7 mouse cellular contexts compared by ENCODE assay signal in the genomic region with DNA sequence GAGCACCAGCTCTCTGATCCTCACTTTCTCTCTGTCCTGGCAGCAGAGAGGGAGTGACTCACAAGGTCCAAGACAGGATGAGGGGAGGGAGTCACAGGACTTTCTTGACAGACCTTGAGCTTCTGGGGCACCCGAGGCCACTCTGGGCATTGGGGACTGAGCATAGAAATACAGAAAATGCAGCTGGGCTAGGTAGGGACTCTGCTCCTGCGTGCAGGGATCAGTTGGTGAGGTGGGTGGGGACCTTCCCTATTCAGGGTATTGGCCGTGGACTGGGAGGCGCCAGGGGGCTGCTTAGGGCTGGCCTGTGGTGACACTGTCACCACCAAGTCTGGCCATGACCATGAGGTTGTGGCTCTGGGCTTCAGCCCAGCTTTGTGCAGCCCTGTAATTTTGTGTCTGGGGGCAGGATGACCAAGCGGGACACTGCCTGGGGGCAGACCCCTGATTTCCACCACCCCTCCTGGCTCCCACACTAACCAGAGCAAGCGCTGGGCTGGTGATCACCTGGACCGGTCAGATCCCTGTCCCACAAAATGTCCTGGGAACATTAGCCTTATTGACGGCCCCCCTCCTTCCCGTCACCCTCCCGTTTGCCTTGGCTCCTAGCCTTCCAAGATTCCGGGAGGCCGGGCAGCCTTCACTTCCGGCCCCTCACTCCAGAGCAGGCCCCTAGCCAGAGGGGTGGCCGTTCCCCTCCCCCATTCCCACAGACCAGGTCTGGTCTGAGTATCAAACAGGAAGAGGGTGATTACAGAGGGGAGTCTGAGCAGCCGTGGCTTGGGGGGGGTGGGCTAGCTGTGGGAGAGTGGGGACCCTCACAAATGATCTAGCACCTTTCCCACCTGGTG. TPM values are rescaled to one million over a fixed set of nuclear protein-coding genes. Genes with fewer than 3 reads are reported as not detected.
A peak's percentile ranks its signal among the peaks of the same experiment; 100 is the strongest.
DNase-seq lines count a peak whose midpoint lies in the region; ATAC-seq and TF ChIP-seq lines count a peak whose summit lies in the region.

No protein-coding gene starts in this region.

- peaks cover 40% of the 10 kb centered on the region for H3K4me1 ChIP-seq in brown adipose tissue, adult 24 weeks (ENCODE audit: control insufficient read depth, insufficient read depth, insufficient read length, low read length)
- no peaks in the 10 kb centered on the region for H3K4me1 ChIP-seq in intestine, postnatal 0 days (replicated peaks; ENCODE audit: control insufficient read depth, insufficient read depth, low read length)
- peaks cover 57% of the 10 kb centered on the region for H3K4me1 ChIP-seq in lung, embryonic 15.5 days

- peak overlapping the region; percentile 80 for H3K27ac ChIP-seq in brown adipose tissue, adult 24 weeks (replicated peaks; ENCODE audit: low read depth, low read length)
- H3K27ac ChIP-seq in intestine, postnatal 0 days (ENCODE audit: low read depth, low read length), result peak overlapping the region; percentile 3; the same call in 1 of the 2 replicates
- H3K27ac ChIP-seq in lung, embryonic 15.5 days, result peak overlapping the region; percentile 50

- H3K27me3 ChIP-seq in intestine, postnatal 0 days (replicated peaks; ENCODE audit: control insufficient read depth, insufficient read depth, low read length), result peaks cover 9% of the 10 kb centered on the region; the same call in 1 of the 2 replicates
- H3K27me3 ChIP-seq in lung, embryonic 15.5 days, result no peaks in the 10 kb centered on the region

- peak; percentile 14; the same call in 1 of the 2 replicates for ATAC-seq in intestine, postnatal 0 days
- ATAC-seq in lung, embryonic 15.5 days (ENCODE audit: borderline replicate concordance, extremely low read depth, low FRiP score, low TSS enrichment), result peak; percentile 47; the same call in 1 of the 2 replicates

- no peak for TF ChIP-seq CTCF in intestine, postnatal 0 days (IDR thresholded peaks at IDR 0.05; ENCODE audit: low read depth)

- 0 out of 2 replicates have a peak overlapping the region, but pooled peaks have one; percentile 6 for H3K4me2 ChIP-seq in intestine, postnatal 0 days (replicated peaks; ENCODE audit: low read depth)
- peak overlapping the region; percentile 39 for H3K4me2 ChIP-seq in lung, embryonic 15.5 days

- H3K9me3 ChIP-seq in intestine, postnatal 0 days (ENCODE audit: control insufficient read depth), result no peaks in the 10 kb centered on the region
- H3K9me3 ChIP-seq in lung, embryonic 15.5 days, result no peaks in the 10 kb centered on the region

- 40% methylated on average over 15 of the region's 15 CpGs for WGBS in intestine, postnatal 0 days
- 18% methylated on average over 15 of the region's 15 CpGs for WGBS in lung, embryonic 15.5 days

- peak overlapping the region; percentile 12; the same call in 1 of the 2 replicates for H3K4me3 ChIP-seq in brown adipose tissue, adult 24 weeks (ENCODE audit: insufficient read depth, low read depth, low read length)
- no peak overlapping the region for H3K4me3 ChIP-seq in intestine, postnatal 0 days (ENCODE audit: low read depth, low read length)
- H3K4me3 ChIP-seq in lung, embryonic 15.5 days, result no peak overlapping the region

- H3K36me3 ChIP-seq in intestine, postnatal 0 days (ENCODE audit: control insufficient read depth, insufficient read depth), result no peaks in the 10 kb centered on the region
- no peaks in the 10 kb centered on the region for H3K36me3 ChIP-seq in lung, embryonic 15.5 days

- peak; percentile 58 for DNase-seq in forelimb bud, embryonic 11.5 days (ENCODE audit: low read depth, low spot score)
- no peak for DNase-seq in MN1 (ENCODE audit: low spot score)
- DNase-seq in thymus, postnatal 10 days (ENCODE audit: low spot score in 2 of 2), result no peak
- no peak for DNase-seq in layer of hippocampus, adult 11-12 months (ENCODE audit: low spot score)

- H3K9ac ChIP-seq in intestine, postnatal 0 days (ENCODE audit: low read depth, low read length), result no peak overlapping the region
- H3K9ac ChIP-seq in lung, embryonic 15.5 days, result no peak overlapping the region

RNA-seq across cellular contexts. Expression of gene Sdc3, which starts 5.1 kb away (rescaled TPM):
- 7.9 and 12.0 TPM in 2 replicates for polyA plus RNA-seq in brown adipose tissue, adult 24 weeks (2012; ENCODE audit: insufficient read depth, insufficient read length, missing spikeins)
- 9.7 and 10.8 TPM in 2 replicates for polyA plus RNA-seq in intestine, postnatal 0 days (2015; fragmentation: Nextera tagmentation; extraction: Ambion mirVana)
- 20.5 and 21.7 TPM in 2 replicates for polyA plus RNA-seq in lung, embryonic 15.5 days (2015; fragmentation: Nextera tagmentation; extraction: Ambion mirVana)

Comparison
In these comparisons a context has a peak if more than half of its experiments do, and no peak if none do; other contexts are left out.
1. H3K27ac ChIP-seq: peak in every context shown above with its lines; median percentile 80 in brown adipose tissue, adult 24 weeks; 50 in lung, embryonic 15.5 days; 3 in intestine, postnatal 0 days.